Mouse (Mus musculus) central nervous system, embryonic 14 days (tissue): ENCODE measurements around the gene Dctpp1. TPM values are rescaled to one million over a fixed set of nuclear protein-coding genes. Genes with fewer than 3 reads are reported as not detected.

ENCODE experiments used
- polyA plus RNA-seq: library from polyadenylated mRNA; depleted of rRNA; stranded (reverse); fragments of >200 nt; gene quantifications from 2 replicates; pipeline ENCODE4 v1.2.3, GENCODE M21; 2012; rRNA removed

Gene Dctpp1
- 95.6 and 105 TPM in 2 replicates for polyA plus RNA-seq

GRCm38 (mm10) chr7:127260309-127261111 lies at the start of gene Dctpp1:
Gene Dctpp1 (minus strand): TSS chr7:127260709.

DNA sequence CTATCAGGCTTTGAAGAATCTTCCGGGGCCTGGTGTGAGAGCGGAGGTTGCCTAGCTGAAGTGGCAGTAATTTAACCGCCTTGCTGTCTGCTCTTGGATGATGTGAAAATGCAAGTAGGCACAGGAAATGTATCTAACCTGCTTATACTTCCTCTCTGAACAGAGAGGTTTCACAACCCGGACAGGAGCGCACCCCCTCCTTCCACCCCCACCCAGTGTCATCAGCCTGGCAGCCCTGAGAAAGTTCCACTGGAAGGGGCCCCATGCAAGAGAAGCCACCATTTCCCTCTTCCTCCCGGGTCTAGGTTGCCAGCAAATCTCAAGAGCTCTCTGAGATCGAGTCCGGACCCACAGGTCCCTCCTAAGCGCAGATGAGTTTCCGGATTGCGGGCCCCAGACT lies 35.6 kb upstream of the Dctpp1 start, which contains the start of gene Itgal:
Gene Itgal (plus strand): TSS at position 163 of the 400 bp plus-strand sequence.

DNA sequence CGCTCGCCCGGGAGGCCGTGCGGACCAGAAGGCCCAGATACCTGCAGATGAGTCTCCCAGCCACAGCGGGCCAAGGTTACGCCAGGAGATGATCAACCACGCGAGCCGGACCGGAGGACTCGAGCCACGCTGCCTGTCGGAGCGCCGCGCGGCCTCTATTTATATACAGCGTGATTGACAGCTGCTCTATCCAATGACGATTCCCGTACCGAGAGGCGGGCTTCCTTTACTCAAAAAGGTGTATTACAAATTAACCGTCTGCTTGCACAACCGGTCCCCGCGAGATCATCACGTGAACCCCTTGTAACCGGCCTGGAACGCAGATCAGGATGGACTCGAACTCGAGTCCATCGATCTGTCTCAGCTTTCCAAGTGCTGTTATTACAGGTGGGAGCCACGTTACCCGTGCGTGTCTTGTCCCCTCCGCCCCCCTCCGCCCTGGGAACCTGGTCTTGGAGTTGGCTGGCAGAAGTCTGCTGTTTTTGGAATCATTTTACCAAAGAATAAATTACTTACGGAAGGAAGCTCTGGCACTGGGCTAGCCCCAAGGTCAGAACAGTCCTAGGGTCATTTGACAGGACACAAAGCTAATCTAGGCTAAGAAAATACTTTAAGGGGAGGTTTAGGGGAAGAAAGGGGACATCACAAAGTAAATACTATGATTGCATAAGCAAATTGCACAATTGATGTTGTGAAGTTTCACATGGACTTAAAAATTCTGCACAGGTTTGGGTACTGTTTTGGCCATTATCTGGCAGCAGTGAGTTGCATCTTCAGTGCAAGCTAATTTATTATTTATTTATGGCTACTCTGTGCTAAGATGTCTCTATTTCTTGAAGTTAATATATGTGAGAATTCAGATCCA lies 13.6 kb upstream of the Dctpp1 start, which contains the start of gene Sephs2:
Gene Sephs2 (minus strand): TSS at position 131 of the 865 bp plus-strand sequence.

DNA sequence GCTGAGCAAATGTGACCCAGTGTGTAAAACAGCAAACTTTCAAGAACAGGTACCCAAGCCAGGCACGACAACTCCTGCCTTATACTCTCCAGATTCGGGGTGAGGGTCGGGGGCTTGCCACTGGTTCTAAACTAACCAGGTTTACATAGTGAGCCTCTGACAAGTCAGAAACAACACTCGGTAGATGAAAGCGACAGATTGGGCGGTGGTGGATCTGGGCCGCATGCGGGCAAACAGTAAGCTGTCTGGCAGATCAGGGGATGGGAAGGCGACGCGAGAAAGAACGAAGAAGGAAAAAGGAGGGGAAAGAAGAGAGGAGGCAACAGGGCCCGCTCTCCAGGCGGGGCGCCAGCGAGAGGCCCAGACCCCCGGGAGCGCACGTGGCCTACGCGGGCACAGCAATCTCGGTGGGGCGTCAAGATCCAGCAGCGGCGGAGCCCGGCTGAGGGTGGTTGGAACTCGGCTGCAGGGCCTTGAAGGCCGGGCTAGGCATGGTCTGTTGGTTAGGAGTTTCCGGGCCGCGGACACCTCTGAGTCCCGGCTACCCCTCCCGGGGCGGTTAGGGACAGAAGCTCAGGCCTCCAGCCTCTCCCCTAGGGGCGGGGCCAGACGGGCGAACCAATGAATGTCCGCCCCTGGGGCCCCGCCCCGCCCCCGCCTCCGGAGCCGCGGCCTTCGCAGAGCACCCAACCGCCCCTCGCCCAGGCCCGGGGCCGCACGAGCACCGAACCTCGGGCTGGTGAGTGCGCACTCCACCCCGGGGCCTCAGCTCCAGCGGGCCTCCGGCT lies 16.4 kb downstream of the Dctpp1 start, which contains the start of gene Zfp771:
Gene Zfp771 (plus strand): TSS at position 405 of the 788 bp plus-strand sequence.

GRCm38 (mm10) chr7:127232622-127233367 lies 27.7 kb downstream of the Dctpp1 start, which contains the start of the genes Zfp553 and Sept1:
Gene Zfp553 (plus strand): TSS chr7:127233061.
Gene Sept1 (minus strand): TSS chr7:127233130.

DNA sequence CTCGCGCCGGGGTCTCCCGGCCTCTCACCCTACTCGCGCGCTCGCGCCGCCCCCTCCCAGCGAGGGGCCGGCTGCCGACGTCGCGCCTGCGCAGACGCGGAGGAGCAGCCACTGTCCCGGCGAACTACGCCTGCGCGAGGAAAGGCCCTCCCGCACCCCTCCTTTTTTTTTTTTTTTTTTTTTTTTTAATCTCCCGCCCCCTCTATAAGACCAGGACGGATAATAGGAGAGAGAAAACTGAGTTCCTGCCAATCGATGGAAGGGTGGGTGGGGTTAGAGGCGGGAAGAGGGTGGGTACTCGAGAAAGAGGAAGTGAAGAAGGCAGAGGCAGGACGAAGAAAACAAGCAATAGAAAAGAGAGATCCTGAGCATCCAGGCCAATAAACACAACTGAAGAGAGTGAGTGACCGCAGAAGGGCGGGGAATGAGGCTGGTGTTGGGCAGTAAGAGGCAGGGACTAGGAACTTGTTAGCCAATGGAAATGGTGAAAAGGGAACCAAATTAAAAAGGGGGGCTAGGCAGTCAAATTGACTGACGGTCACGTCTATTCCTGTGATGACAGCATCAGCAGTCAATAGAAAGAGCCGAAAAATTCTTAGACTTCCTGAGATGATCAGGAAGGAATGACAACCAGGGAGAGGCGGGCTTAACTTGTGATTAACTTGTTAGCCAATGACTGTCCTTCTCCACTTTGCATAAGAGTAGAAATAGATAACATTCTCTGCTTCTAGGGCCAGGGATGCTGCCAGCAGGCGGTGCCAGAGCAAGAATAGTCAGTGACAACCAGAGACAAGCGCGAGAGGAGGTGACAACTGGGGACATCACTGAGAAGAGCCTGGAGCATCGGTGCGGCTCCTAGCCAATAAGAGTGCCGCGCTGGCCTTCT lies 51.7 kb downstream of the Dctpp1 start, which contains the start of gene Mylpf:
Gene Mylpf (plus strand): TSS at position 338 of the 886 bp plus-strand sequence.

GRCm38 (mm10) chr7:127208295-127208552 lies 52.3 kb downstream of the Dctpp1 start, which contains the start of gene Tbc1d10b:
Gene Tbc1d10b (minus strand): TSS chr7:127208468.

Other genes with a start within 250 kb of the Dctpp1 start
- gene Mvp, start 246.1 kb downstream of the Dctpp1 start, polyA plus RNA-seq, result 3.9 and 5.7 TPM in 2 replicates
- gene Pagr1b, start 244.2 kb downstream of the Dctpp1 start, polyA plus RNA-seq, result 1.4 and 1.5 TPM in 2 replicates
- 15.3 and 18.9 TPM in 2 replicates for gene Pagr1a, start 243.4 kb downstream of the Dctpp1 start, polyA plus RNA-seq
- 111 and 124 TPM in 2 replicates for gene Gm42742, start 239.6 kb downstream of the Dctpp1 start, polyA plus RNA-seq
- 54.6 and 70.1 TPM in 2 replicates for gene Prrt2, start 239.5 kb downstream of the Dctpp1 start, polyA plus RNA-seq
- gene Maz, start 233.7 kb downstream of the Dctpp1 start, polyA plus RNA-seq, result 309 and 326 TPM in 2 replicates
- 42.4 and 56.6 TPM in 2 replicates for gene Kif22, start 218.2 kb downstream of the Dctpp1 start, polyA plus RNA-seq
- gene Zg16, start 173.4 kb downstream of the Dctpp1 start, polyA plus RNA-seq, result 0.10 TPM in 1 of 2 replicates, not detected in the other
- gene AI467606, start 169.3 kb downstream of the Dctpp1 start, polyA plus RNA-seq, result 2.1 TPM in 2 replicates
- 0.68 and 1.5 TPM in 2 replicates for gene Qprt, start 138.5 kb downstream of the Dctpp1 start, polyA plus RNA-seq
- gene Spn, start 122.9 kb downstream of the Dctpp1 start, polyA plus RNA-seq, result 0.10 and 0.19 TPM in 2 replicates
- gene Cd2bp2, start 64.7 kb downstream of the Dctpp1 start, polyA plus RNA-seq, result 139 and 140 TPM in 2 replicates
- gene Tbc1d10b, start 52.2 kb downstream of the Dctpp1 start, polyA plus RNA-seq, result 55.6 and 59.0 TPM in 2 replicates
- gene Mylpf, start 51.8 kb downstream of the Dctpp1 start, polyA plus RNA-seq, result 4.0 and 196 TPM in 2 replicates
- gene Zfp553, start 27.6 kb downstream of the Dctpp1 start, polyA plus RNA-seq, result 30.7 and 37.3 TPM in 2 replicates
- 28.1 and 35.9 TPM in 2 replicates for gene Sept1, start 27.6 kb downstream of the Dctpp1 start, polyA plus RNA-seq
- gene Zfp771, start 16.4 kb downstream of the Dctpp1 start, polyA plus RNA-seq, result 84.0 and 85.7 TPM in 2 replicates
- 22.5 and 23.0 TPM in 2 replicates for gene Sephs2, start 13.3 kb upstream of the Dctpp1 start, polyA plus RNA-seq
- 0.61 and 0.95 TPM in 2 replicates for gene Itgal, start 35.6 kb upstream of the Dctpp1 start, polyA plus RNA-seq
- 38.6 and 41.2 TPM in 2 replicates for gene Zfp768, start 84.9 kb upstream of the Dctpp1 start, polyA plus RNA-seq
- gene Zfp747, start 115.3 kb upstream of the Dctpp1 start, polyA plus RNA-seq, result 7.0 and 7.4 TPM in 2 replicates
- 3.7 and 3.8 TPM in 2 replicates for gene 9130019O22Rik, start 126.5 kb upstream of the Dctpp1 start, polyA plus RNA-seq
- 7.4 and 7.5 TPM in 2 replicates for gene E430018J23Rik, start 132.9 kb upstream of the Dctpp1 start, polyA plus RNA-seq
- 4.1 and 4.9 TPM in 2 replicates for gene Zfp764, start 146.1 kb upstream of the Dctpp1 start, polyA plus RNA-seq
- 20.0 and 22.1 TPM in 2 replicates for gene Zfp688, start 161.4 kb upstream of the Dctpp1 start, polyA plus RNA-seq
- gene Zfp689, start 188.4 kb upstream of the Dctpp1 start, polyA plus RNA-seq, result 12.3 and 12.5 TPM in 2 replicates
- 86.3 and 89.4 TPM in 2 replicates for gene Prr14, start 198.9 kb upstream of the Dctpp1 start, polyA plus RNA-seq
- gene Fbrs, start 218.5 kb upstream of the Dctpp1 start, polyA plus RNA-seq, result 28.5 and 42.4 TPM in 2 replicates